Mouse (Mus musculus) MEL (cell line): ENCODE data around the gene Tmed9. TPM values are rescaled to one million over a fixed set of nuclear protein-coding genes. Genes with fewer than 3 reads are reported as not detected.

Experiments
- DNase-seq: peaks from one replicate; pipeline ENCODE4 v3.0.0; 2011; ENCODE audit warnings: low read depth, low spot score
- H3K27ac ChIP-seq: 2 replicates; pipeline ENCODE4 v1.5.1; 2012; ENCODE audit warnings: low read depth, mild to moderate bottlenecking, control low read depth, low read length, moderate library complexity; ENCODE audit not compliant: control insufficient read depth
- H3K27me3 ChIP-seq, 2 experiments: fragments of 150-350 bp in 1 of 2; sonication (generic) in 1 of 2; 2 replicates each; pipeline ENCODE4 v1.6.1; 2012; ENCODE audit warnings: low read length in 2 of 2, mild to moderate bottlenecking in 2 of 2, improper control_type of control experiment in 1 of 2, moderate library complexity in 1 of 2; ENCODE audit not compliant: insufficient read depth in 2 of 2, control insufficient read depth in 1 of 2
- H3K36me3 ChIP-seq, 2 experiments: 2 replicates each; pipeline ENCODE4 v1.6.1; 2012 to 2014; ENCODE audit warnings: low read length in 2 of 2, improper control_type of control experiment in 1 of 2, inconsistent platforms in 1 of 2, mild to moderate bottlenecking in 1 of 2; ENCODE audit not compliant: insufficient read depth in 2 of 2, control insufficient read depth in 1 of 2
- H3K4me1 ChIP-seq, 2 experiments: fragments of 150-350 bp in 1 of 2; sonication (generic) in 1 of 2; 2 replicates each; pipeline ENCODE4 v1.6.1; 2012; ENCODE audit warnings: low read length in 2 of 2, improper control_type of control experiment in 1 of 2, mild to moderate bottlenecking in 1 of 2; ENCODE audit not compliant: insufficient read depth in 2 of 2, control insufficient read depth in 1 of 2
- H3K4me3 ChIP-seq, 2 experiments: fragments of 150-350 bp in 1 of 2; sonication (generic) in 1 of 2; 2 replicates each; pipeline ENCODE4 v1.5.1; 2012; ENCODE audit warnings: low read depth in 2 of 2, low read length in 2 of 2, mild to moderate bottlenecking in 2 of 2, moderate library complexity in 2 of 2, control low read depth in 1 of 2, improper control_type of control experiment in 1 of 2; ENCODE audit not compliant: control insufficient read depth in 1 of 2, insufficient read depth in 1 of 2
- H3K79me2 ChIP-seq: 2 replicates; pipeline ENCODE4 v1.6.1; 2012; ENCODE audit warnings: mild to moderate bottlenecking, low read length, moderate library complexity; ENCODE audit not compliant: control insufficient read depth, poor library complexity, insufficient read depth
- H3K9ac ChIP-seq: 2 replicates; pipeline ENCODE4 v1.6.1; 2012; ENCODE audit warnings: low read depth, mild to moderate bottlenecking, control low read depth, low read length, moderate library complexity; ENCODE audit not compliant: control insufficient read depth, poor library complexity, severe bottlenecking
- H3K9me3 ChIP-seq: fragments of 150-350 bp; sonication (generic); replicated peaks from 2 replicates; pipeline ENCODE4 v1.6.1; 2012; ENCODE audit warnings: mild to moderate bottlenecking, low read length, improper control_type of control experiment, moderate library complexity; ENCODE audit not compliant: insufficient read depth
- BHLHE40 ChIP-seq: IDR thresholded peaks from 2 replicates; pipeline ENCODE4 v1.6.1; 2012; ENCODE audit warnings: low read depth, mild to moderate bottlenecking, inconsistent platforms, low read length, improper control_type of control experiment, borderline replicate concordance
- CHD2 ChIP-seq: IDR thresholded peaks from 2 replicates; pipeline ENCODE4 v1.6.1; 2011; ENCODE audit warnings: low read length, improper control_type of control experiment
- CTCF ChIP-seq, 3 experiments: IDR thresholded peaks in 2 of 3; conservative IDR thresholded peaks in 1 of 3; 2 replicates each; pipeline ENCODE4 v1.5.1; 2011 to 2012; ENCODE audit warnings: low read length in 3 of 3, low read depth in 2 of 3, mild to moderate bottlenecking in 2 of 3, improper control_type of control experiment in 1 of 3, inconsistent platforms in 1 of 3, mixed read lengths in 1 of 3, moderate library complexity in 1 of 3; ENCODE audit not compliant: control insufficient read depth in 1 of 3, insufficient read depth in 1 of 3, poor library complexity in 1 of 3, severe bottlenecking in 1 of 3
- ELF1 ChIP-seq: IDR thresholded peaks from 2 replicates; pipeline ENCODE4 v1.6.1; 2014; ENCODE audit warnings: low read depth, mild to moderate bottlenecking, inconsistent platforms, low read length, improper control_type of control experiment, moderate library complexity
- EP300 ChIP-seq, 2 experiments: IDR thresholded peaks; 2 replicates each; pipeline ENCODE4 v1.6.1; 2011; ENCODE audit warnings: improper control_type of control experiment in 2 of 2, low read length in 2 of 2, low read depth in 1 of 2, mild to moderate bottlenecking in 1 of 2
- GABPA ChIP-seq: IDR thresholded peaks from 2 replicates; pipeline ENCODE4 v1.6.1; 2012; ENCODE audit warnings: low read depth, mild to moderate bottlenecking, inconsistent platforms, low read length, improper control_type of control experiment, moderate library complexity
- GATA1 ChIP-seq: IDR thresholded peaks from 2 replicates; pipeline ENCODE4 v1.6.1; 2011; ENCODE audit warnings: low read depth, low read length, improper control_type of control experiment
- HCFC1 ChIP-seq: IDR thresholded peaks from 2 replicates; pipeline ENCODE4 v1.6.1; 2012; ENCODE audit warnings: low read depth, mild to moderate bottlenecking, inconsistent platforms, low read length, improper control_type of control experiment, moderate library complexity
- JUND ChIP-seq: IDR thresholded peaks from 2 replicates; pipeline ENCODE4 v1.6.1; 2011; ENCODE audit warnings: low read depth, mild to moderate bottlenecking, improper control_type of control experiment, low read length
- KAT2A ChIP-seq: conservative IDR thresholded peaks from 2 replicates; pipeline ENCODE4 v1.6.1; 2012; ENCODE audit warnings: low read depth, low read length, improper control_type of control experiment, inconsistent platforms
- MAFK ChIP-seq: IDR thresholded peaks from 2 replicates; pipeline ENCODE4 v1.6.1; 2011; ENCODE audit warnings: low read depth, mild to moderate bottlenecking, low read length, improper control_type of control experiment, borderline replicate concordance
- MAX ChIP-seq: IDR thresholded peaks from 2 replicates; pipeline ENCODE4 v1.6.1; 2011; ENCODE audit warnings: low read length, improper control_type of control experiment
- MAZ ChIP-seq: IDR thresholded peaks from 2 replicates; pipeline ENCODE4 v1.6.1; 2012; ENCODE audit warnings: low read depth, mild to moderate bottlenecking, inconsistent platforms, low read length, improper control_type of control experiment
- MXI1 ChIP-seq: IDR thresholded peaks from 2 replicates; pipeline ENCODE4 v1.6.1; 2011; ENCODE audit warnings: mild to moderate bottlenecking, low read depth, low read length, improper control_type of control experiment
- MYB ChIP-seq: IDR thresholded peaks from 2 replicates; pipeline ENCODE4 v1.6.1; 2011; ENCODE audit warnings: mild to moderate bottlenecking, low read depth, low read length, improper control_type of control experiment
- MYC ChIP-seq: IDR thresholded peaks from 2 replicates; pipeline ENCODE4 v1.6.1; 2011; ENCODE audit warnings: low read depth, mild to moderate bottlenecking, low read length, improper control_type of control experiment, moderate library complexity
- NRF1 ChIP-seq: IDR thresholded peaks from 2 replicates; pipeline ENCODE4 v1.6.1; 2014; ENCODE audit warnings: low read depth, mild to moderate bottlenecking, inconsistent platforms, low read length, improper control_type of control experiment, moderate library complexity; ENCODE audit not compliant: poor library complexity, insufficient read depth, severe bottlenecking
- POLR2A ChIP-seq, 2 experiments: IDR thresholded peaks; 2 replicates each; pipeline ENCODE4 v1.6.1; 2011 to 2012; ENCODE audit warnings: low read length in 2 of 2, mild to moderate bottlenecking in 2 of 2, control low read depth in 1 of 2, improper control_type of control experiment in 1 of 2, low read depth in 1 of 2, moderate library complexity in 1 of 2; ENCODE audit not compliant: control insufficient read depth in 1 of 2, insufficient read depth in 1 of 2, poor library complexity in 1 of 2
- POLR2AphosphoS2 ChIP-seq: IDR thresholded peaks from 2 replicates; pipeline ENCODE4 v1.6.1; 2011; ENCODE audit warnings: low read length, improper control_type of control experiment
- POLR2AphosphoS5 ChIP-seq: IDR thresholded peaks from 2 replicates; pipeline ENCODE4 v1.6.1; 2012; ENCODE audit warnings: low read depth, borderline replicate concordance, mild to moderate bottlenecking, inconsistent platforms, low read length, moderate library complexity, mixed read lengths
- RAD21 ChIP-seq: IDR thresholded peaks from 2 replicates; pipeline ENCODE4 v1.6.1; 2011; ENCODE audit warnings: mild to moderate bottlenecking, low read depth, low read length, improper control_type of control experiment
- SMC3 ChIP-seq: IDR thresholded peaks from 2 replicates; pipeline ENCODE4 v1.6.1; 2011; ENCODE audit warnings: low read depth, low read length, improper control_type of control experiment
- TAL1 ChIP-seq: IDR thresholded peaks from 2 replicates; pipeline ENCODE4 v1.6.1; 2012; ENCODE audit warnings: mild to moderate bottlenecking, inconsistent platforms, low read length, moderate library complexity, mixed read lengths
- TCF12 ChIP-seq: IDR thresholded peaks from 2 replicates; pipeline ENCODE4 v1.6.1; 2014; ENCODE audit warnings: low read depth, mild to moderate bottlenecking, inconsistent platforms, low read length, improper control_type of control experiment, moderate library complexity
- UBTF ChIP-seq: IDR thresholded peaks from 2 replicates; pipeline ENCODE4 v1.6.1; 2012; ENCODE audit warnings: low read depth, mild to moderate bottlenecking, inconsistent platforms, low read length, improper control_type of control experiment, moderate library complexity, borderline replicate concordance; ENCODE audit not compliant: insufficient read depth
- ZC3H11A ChIP-seq: IDR thresholded peaks from 2 replicates; pipeline ENCODE4 v1.6.1; 2012; ENCODE audit warnings: low read depth, mild to moderate bottlenecking, inconsistent platforms, low read length, improper control_type of control experiment
- ZKSCAN1 ChIP-seq: IDR thresholded peaks from 2 replicates; pipeline ENCODE4 v1.6.1; 2012; ENCODE audit warnings: low read depth, mild to moderate bottlenecking, inconsistent platforms, low read length, improper control_type of control experiment, moderate library complexity
- ZNF384 ChIP-seq: IDR thresholded peaks from 2 replicates; pipeline ENCODE4 v1.6.1; 2012; ENCODE audit warnings: low read depth, mild to moderate bottlenecking, inconsistent platforms, low read length, improper control_type of control experiment
- polyA plus RNA-seq, 2 experiments: library from polyadenylated mRNA; stranded (reverse) in 1 of 2; unstranded in 1 of 2; fragments of >175 nt in 1 of 2; fragments of >200 nt in 1 of 2; gene quantifications; 2 replicates each; pipeline versions ENCODE4 v1.2.1 to v1.2.4; 2012; ENCODE audit warnings: low replicate concordance in 2 of 2, low read depth in 1 of 2; ENCODE audit not compliant: insufficient read length in 2 of 2, insufficient read depth in 1 of 2, missing spikeins in 1 of 2
- total RNA-seq: library from RNA; depleted of rRNA; stranded (reverse); fragments of 300-350 nt; gene quantifications from 2 replicates; pipeline ENCODE4 v1.2.3, GENCODE M21; 2012

Gene Tmed9
- total and polyA plus RNA-seq, 3 experiments: 218 to 222 TPM; not detected in 1

DNA sequence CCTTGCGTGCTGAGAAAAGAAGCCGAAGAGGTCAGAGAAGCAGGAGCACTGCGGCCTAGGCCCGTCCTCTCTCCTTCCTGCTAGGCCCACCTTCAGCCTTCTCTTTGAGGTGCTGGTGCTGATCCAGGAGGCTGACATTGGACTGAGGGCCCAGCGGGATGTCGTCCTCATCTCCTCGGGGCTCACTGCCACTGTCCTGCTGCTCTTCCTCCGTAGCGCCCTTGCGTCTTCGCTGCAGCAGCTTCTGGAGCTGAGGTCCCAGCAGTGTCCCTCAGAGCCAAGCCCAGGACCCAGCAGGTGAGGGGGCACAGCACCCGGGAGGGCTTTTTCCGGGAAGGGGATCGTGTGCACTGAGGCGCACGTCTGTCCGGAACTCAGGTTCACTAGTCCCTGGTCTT is 37.7 kb upstream of the Tmed9 start:
- no peak overlapping the region for H3K27ac ChIP-seq
- H3K9ac ChIP-seq: peak overlapping the region; percentile 81
- peaks cover 0 to 4% of the 10 kb centered on the region in 2 experiments; a peak in 1 of 4 replicates for H3K4me1 ChIP-seq
- H3K4me3 ChIP-seq: peak overlapping the region; percentile 68 to 75
- TF ChIP-seq TCF12: no peak
- TF ChIP-seq ZKSCAN1: no peak
- TF ChIP-seq POLR2AphosphoS2: no peak
- TF ChIP-seq TAL1: no peak
- no peak for TF ChIP-seq JUND
- no peak for TF ChIP-seq MAZ
- TF ChIP-seq KAT2A: no peak
- no peak for TF ChIP-seq RAD21
- TF ChIP-seq ZNF384: no peak
- no peak for TF ChIP-seq POLR2AphosphoS5
- no peak for TF ChIP-seq BHLHE40
- TF ChIP-seq MYB: no peak
- TF ChIP-seq POLR2A (IDR thresholded peaks at IDR 0.05; ENCODE audit: control insufficient read depth in 1 of 2, insufficient read depth in 1 of 2, low read depth in 1 of 2, low read length in 2 of 2, poor library complexity in 1 of 2): no peak
- no peak for TF ChIP-seq MAX
- no peak for TF ChIP-seq ELF1
- TF ChIP-seq HCFC1: no peak
- DNase-seq: no peak
- H3K36me3 ChIP-seq: 0 out of 4 replicates have a peak, but pooled peaks cover 0 to 4% of the 10 kb centered on the region in 2 experiments
- no peaks in the 10 kb centered on the region for H3K27me3 ChIP-seq
- H3K9me3 ChIP-seq: no peaks in the 10 kb centered on the region
- H3K79me2 ChIP-seq: peaks cover 7% of the 10 kb centered on the region

DNA sequence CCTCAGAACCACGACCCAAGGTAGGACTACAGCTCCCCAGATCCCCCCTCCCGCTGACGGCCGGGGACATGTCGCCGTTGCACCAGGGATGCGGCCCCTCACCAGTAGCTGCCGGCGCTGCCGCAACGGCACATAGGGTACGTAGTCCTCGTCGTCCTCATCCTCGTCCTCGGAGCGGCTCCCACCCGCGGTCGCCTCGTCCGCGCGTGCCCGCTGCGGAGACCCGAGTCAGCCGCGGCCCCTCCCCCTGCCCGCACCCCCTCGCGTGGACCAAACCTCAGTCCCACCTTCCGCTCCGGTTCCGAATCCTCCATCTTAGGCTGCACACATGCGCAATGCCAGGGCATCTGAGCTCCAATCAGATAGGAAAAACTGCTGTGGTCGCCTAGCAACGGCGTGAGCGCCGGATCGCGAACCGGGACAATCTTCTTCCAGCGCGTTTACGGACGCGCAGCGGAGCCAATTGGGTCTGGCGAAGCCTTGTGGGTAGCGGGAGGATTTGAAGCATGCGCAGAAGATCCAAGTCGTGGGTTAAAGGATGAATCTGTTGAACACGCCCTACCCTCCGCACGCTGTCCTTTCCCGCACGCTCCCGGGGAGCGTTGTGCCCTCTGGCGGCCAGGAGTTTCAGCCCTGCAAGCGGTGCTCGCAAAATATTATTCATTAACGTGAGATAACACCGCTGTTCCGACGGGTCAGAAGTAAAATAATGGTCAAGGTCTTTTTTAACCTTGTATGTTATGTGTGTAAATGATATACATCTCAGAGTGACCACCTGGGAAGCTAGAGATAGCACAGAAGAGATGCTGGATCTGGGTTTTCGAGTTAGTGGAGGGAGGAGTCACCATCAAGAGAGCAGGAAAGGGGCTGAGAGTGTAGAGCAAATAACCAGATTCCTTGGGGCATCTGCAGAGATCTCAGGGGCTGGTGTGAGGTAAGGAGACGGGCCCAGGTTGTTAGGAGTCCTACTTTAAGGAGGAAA is 37.0 kb upstream of the Tmed9 start, which contains the start of gene Ddx41:
Ddx41 (minus strand) TSS at position 465 of the 982 bp plus-strand sequence.
- 0 out of 4 replicates have a peak, but pooled peaks cover 0 to 4% of the 10 kb centered on the region in 2 experiments for H3K36me3 ChIP-seq
- H3K27ac ChIP-seq: no peak within 1 kb of the TSS
- peak within 1 kb of the TSS; percentile 81 for H3K9ac ChIP-seq
- peaks cover 0 to 4% of the 10 kb centered on the region in 2 experiments; a peak in 1 of 4 replicates for H3K4me1 ChIP-seq
- H3K79me2 ChIP-seq: peaks cover 7% of the 10 kb centered on the region
- H3K4me3 ChIP-seq: peak within 1 kb of the TSS; percentile 68 to 75
- peak; percentile 100 for DNase-seq
- no peaks in the 10 kb centered on the region for H3K9me3 ChIP-seq
- H3K27me3 ChIP-seq: no peaks in the 10 kb centered on the region
- TF ChIP-seq GABPA (no peak), ZNF384 (no peak), CHD2 (no peak), MXI1 (peak; percentile 96), CTCF (IDR thresholded peaks at IDR 0.05 in 2 of 3, conservative IDR thresholded peaks at IDR 0.05 in 1 of 3; ENCODE audit: control insufficient read depth in 1 of 3, insufficient read depth in 1 of 3, low read depth in 2 of 3, low read length in 3 of 3, poor library complexity in 1 of 3, severe bottlenecking in 1 of 3) (peak; percentile 87 to 92 (median 89)), NRF1 (peak; percentile 84), MYC (peak; percentile 95), ZC3H11A (no peak; the same call in 1 of the 2 replicates), ELF1 (peak; percentile 86), SMC3 (peak; percentile 86), MYB (peak; percentile 47; the same call in 1 of the 2 replicates), UBTF (no peak), JUND (no peak), KAT2A (peak; percentile 74), MAFK (no peak), MAX (peak; percentile 81; the same call in 1 of the 2 replicates), RAD21 (peak; percentile 56), EP300 (IDR thresholded peaks at IDR 0.05; ENCODE audit: low read depth in 1 of 2, low read length in 2 of 2) (peak in 1 of 2 experiments; percentile 50; a peak in 1 of 4 replicates), ZKSCAN1 (no peak), GATA1 (peak; percentile 88), POLR2A (IDR thresholded peaks at IDR 0.05; ENCODE audit: control insufficient read depth in 1 of 2, insufficient read depth in 1 of 2, low read depth in 1 of 2, low read length in 2 of 2, poor library complexity in 1 of 2) (peak; percentile 59 to 79; a peak in 3 of 4 replicates)
